Mouse (Mus musculus) erythroblast, embryonic 14.5 days (primary cell): ENCODE measurements at regions not wholly inside any gene's neighbourhood (a gene's known extent, or its start where the extent isn't known, plus 50 kb on each side); places are given as distances from the start of the nearest gene placed in this dataset.

Source experiments
- GATA1 ChIP-seq: IDR thresholded peaks from 2 replicates; pipeline ENCODE4 v1.6.1; 2012; ENCODE audit warnings: low read length, inconsistent platforms, mixed read lengths
- TAL1 ChIP-seq: IDR thresholded peaks from 3 replicates; pipeline ENCODE4 v1.6.1; 2012; ENCODE audit warnings: low read length, inconsistent platforms, mixed read lengths

GRCm38 (mm10) chr12:16131740-16132077 is 315.0 kb upstream of the Trib2 start:
- TF ChIP-seq TAL1, result no peak
- TF ChIP-seq GATA1, result no peak
